Mouse (Mus musculus): Measurements from ENCODE around the gene Ddah2. TPM values are rescaled to one million over a fixed set of nuclear protein-coding genes. Genes with fewer than 3 reads are reported as not detected.
"Not testable (repeated sequence)": the region's sequence is repeated elsewhere in the genome, so short reads cannot be mapped to it uniquely, and the experiment has no call there.

Gene Ddah2
- total RNA-seq, 2 experiments from 2014 or later, result 11.1 to 13.3 TPM

DNA sequence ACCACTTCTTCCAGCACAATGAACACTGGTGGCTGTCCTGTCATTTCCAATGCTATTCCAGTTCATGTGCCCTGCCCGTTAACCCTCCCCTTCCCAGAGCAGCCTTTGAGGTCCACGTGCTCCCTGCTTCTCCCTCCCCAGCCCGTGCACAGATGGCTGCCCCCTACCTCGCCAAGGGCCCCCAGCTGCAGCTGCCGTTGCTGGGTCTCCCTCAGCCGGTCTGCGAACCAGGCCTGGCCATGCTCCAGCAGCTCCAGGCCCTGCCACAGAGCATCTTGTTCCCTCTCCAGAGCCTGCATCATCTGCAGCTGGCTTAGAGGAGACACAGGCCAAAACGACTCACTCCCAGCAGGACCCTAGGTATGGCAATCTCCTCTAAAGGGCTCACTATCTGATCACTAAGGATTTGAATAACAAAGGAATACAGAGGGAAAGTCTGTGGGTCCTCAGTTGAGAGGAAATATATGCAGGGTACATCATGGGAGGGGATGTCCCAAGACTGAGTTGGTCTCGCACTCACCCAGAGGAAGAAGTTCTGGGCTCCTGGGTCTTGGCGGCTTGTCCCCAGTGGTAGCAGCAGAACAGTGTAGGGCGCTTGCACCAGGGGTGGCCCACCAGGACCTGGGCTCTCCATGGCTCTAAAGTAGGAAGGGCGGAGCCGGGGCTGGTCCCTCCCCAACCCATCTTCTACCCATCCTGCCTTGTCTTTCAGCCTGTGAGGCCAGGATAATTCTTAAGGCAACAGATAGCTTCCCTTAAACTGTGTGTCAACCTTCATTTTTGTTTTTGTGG, 31.4 kb upstream of the Ddah2 start, which contains the start of gene Sapcd1:
Gene Sapcd1, minus strand, starts transcription at position 740 of the 792 bp plus-strand sequence.
- peak; percentile 68 for DNase-seq

DNA sequence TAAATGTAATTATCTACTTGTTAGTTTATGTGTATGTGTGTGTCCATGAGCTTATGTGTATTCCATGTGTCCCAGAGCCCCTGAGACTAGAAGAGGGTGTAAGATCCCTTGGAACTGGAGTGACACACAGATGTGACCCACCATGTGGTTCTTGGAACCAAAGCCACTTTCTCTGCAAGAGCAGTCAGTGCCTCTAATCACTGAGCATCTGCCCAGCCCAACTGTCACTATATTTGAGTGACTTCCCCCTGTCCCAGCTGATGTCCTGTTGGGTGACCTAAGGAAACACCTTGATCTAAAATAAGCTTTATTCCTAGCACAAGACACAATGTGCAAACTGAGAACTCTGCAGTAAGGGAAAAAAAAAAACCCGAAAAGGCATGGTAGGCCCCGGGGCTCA, 30.5 kb upstream of the Ddah2 start:
- DNase-seq, result no peak

DNA sequence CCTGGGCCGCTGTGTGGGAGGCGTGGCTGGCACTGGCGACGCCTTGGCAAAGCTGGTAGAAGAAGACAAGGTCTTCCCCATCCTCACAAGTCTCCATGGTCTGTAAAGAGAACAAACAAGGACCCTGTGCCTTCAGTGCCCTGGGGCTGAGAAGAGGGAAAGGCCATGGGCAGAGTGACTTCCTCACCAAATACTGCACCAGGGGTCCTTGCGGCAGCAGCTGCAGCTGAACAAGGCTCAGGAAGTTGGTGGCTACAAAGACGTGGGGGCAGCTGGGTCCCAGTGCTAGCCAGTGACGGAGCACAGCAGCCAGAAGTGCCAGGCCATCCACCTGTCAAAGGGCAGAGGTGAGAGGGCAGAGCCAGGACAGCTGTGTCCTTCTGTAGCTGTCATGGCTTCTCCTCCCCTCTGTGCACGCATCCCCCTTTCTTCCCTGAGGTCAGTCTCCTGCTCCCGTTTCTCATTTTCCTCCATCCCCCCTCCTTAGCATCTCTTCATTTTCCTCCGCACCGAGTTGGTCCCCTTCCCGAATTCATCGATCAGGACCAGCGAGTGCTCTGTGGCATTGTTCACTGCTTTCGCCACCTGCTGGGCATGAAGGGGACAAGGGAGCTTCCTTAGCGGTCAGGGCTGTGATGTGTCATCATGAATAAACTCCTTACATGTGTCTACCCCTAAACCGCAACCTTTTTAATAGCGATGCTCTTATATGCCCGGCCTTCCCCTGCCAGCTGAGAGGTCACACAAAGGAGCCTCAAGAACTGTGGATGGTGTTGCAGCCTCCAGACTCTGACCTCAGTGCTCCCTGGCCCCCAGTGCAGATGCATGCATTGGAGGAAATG, 28.9 kb upstream of the Ddah2 start:
- DNase-seq, result no peak

DNA sequence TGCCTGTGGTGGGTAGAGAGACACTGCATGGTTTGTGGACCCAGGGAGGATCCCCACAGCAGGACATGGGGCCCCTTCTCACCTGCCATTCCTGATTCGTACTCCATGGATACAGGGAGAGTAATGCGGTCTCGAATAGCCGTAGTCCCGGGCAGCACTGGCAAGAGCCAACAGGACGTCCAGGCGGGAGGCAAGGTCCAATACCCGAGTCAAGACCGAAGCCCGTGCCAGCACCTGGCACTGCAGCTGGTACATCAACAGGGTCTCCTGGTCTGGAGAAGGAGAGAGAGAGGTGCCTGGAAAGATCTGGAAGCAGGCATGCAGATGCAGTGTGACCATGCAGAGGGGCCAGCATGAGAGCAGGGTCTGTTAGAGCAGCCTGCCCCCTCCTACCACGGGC, 27.6 kb upstream of the Ddah2 start:
- DNase-seq, result no peak

DNA sequence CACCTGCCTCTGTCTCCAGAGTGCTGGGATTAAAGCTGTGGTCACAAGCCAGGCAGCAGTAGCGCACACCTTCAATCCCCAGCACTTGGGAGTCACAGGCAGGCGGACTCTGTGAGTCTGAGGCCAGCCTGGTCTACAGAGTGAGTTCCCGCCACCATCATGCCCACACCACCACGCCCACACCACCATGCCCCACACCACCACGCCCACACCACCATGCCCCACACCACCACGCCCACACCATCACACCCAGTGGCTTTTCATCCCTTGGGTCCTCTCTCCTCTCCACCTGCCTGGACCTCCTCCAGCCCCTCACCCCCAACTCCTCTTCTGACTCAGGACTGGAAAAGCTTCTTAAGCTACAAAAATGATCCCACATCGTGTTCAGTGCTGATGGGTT, 27.0 kb upstream of the Ddah2 start:
- DNase-seq, result no peak

DNA sequence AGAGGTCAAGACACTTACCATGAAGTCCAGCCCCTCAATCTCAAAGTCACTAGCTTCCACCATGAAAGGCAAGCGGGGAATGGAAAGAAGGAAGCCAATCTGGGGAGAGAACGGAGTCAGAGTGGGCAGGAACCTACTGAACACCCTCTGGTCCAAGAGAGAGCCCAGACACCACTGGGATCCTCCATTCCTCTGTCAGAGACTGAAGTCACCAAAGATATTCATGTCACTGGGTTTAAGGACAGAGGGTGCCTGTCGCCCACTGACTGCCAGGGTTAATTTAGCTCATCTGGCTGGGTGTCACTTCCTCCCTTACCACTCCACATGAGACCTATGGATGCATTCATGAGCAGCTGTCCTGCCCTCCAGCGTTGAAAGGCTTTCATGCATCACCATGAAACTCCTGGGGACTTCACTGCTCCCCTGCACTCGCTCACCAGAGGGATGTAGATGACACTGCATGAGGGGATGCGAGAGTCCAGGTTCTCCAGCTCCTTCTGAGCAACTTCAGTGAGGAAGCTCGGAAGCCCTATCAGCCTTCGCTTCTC, 26.4 kb upstream of the Ddah2 start:
- DNase-seq, result no peak

DNA sequence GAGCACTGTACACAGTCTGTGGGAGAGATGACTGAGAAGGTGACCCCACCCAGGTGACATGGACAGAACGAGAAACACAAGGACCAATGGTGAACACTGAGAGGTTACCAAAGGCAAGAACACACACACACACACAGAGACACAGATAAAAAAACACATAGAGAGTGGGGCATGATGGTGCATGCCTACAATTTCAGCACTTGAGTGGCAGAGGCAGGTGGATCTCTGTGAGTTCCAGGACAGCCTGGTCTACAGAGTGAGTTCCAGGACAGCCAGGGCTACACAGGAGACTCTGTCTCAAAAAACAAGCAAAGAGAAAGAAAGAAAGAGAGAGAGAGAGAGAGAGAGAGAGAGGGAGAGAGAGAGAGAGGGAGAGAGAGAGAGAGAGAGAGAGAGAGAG, 25.1 kb upstream of the Ddah2 start:
- DNase-seq, result not testable (repeated sequence)

DNA sequence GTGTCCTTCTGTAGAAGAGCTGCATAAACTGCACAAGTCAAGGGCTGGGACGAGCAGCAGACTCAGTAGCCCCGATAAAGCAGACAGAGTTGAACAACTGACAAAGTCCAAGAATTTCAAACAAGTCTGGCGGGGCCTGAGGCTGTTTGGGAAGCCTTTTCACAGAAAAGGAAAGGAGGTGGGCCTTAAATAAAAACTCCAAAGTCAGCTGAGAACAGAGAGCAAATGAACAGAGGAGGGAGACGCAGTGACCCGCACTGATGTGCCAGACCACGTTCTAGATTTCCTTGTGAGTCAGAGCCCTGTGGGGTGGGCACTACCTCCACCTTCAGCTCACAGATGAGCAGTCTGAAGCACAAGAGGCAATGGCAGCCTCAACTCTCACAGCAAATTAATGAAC, 23.9 kb upstream of the Ddah2 start:
- no peak for DNase-seq

DNA sequence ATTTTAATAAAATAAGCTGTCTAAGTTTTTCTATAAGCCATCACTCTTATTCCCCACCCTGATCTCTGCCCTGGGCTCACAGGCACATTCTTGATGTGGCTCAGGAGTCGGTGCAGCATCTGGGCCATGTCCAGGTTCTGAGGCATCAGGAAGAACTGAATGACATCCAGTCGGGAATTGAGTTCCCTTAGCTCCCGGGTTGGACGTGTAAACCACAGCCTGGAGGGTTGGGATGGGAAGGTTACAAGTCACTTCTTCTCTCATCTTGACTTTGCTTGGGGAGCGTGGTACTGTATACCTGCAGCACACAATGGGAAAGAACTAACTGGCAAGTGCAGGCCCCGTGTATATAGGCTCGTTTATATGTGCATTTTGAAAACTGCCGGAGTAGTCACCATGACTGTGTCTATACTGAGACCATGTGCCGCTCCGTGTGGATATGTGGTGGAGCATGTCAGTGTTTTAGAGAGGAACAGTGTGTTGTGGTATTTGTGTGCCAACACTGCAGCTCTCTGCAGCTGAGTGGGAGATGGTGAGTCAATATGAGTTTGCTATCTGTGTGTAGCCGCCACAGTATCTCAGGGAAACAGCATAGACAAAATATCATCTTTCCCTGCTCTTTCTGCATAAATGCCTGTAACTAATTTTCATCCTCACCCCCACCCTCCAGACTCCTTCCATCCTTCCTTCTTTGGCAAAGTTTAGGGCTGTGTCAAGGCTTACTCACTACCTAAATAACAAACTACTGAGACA, 19.5 kb upstream of the Ddah2 start:
- DNase-seq, result no peak

DNA sequence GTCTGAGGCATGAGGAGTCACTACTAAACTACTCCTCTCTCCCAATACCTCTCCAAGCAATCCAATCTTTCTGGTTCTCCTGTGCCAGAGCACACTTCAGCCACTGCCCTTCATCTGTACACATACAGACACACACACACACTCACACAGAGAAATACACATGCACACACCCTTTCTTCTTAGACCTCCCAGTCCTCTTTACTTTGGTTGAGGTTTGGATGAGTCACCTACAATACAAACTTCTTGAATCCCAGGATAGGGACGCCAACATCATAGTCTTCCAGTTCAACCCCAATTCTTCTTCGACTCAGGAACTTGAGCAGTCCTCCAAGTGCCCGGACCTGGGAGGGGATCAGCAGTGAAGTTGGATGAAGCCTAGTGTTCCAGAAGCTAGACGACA, 15.0 kb upstream of the Ddah2 start:
- DNase-seq, result no peak

DNA sequence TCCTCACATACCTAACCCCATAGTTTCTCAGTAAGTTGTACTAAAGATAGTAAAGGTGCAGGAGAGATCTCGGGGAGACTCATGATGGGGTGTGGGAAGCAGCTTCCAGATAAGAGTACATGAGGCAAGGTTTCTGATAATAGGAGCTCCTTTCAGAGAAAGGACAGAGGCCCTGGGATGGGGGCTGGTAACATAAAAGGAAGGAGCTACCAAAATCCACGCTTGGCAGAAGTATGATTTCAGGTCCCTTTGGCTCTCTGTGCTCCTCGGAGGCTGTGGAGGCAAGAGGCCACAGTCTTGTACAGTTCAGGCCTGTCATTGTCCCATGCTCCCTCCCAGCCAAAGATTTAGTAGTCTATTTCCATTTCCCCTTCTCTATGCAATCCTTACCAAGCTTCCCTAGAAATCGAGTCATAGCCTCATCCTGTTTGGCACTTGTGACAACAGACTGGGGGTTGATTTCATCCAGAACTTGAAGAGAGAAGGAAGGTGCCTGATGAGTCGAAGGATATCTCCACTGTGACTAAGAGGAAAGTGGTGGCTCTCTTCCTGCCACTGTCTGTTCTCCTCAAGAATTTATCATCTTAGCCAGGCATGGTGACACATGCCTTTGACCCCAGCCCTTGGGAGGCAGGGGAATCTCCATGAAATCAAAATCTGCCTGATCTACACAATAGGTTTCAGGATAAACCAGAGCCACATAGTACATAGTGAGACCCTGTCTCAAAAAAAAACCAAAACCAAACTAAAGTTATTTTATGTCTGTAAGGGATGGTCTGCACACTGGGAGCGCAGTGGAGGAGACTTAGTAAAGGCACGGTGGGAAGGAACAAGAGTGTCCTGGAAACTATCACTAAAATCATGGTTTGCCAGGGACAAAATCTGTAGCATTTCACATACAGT, 13.7 kb upstream of the Ddah2 start:
- no peak for DNase-seq

DNA sequence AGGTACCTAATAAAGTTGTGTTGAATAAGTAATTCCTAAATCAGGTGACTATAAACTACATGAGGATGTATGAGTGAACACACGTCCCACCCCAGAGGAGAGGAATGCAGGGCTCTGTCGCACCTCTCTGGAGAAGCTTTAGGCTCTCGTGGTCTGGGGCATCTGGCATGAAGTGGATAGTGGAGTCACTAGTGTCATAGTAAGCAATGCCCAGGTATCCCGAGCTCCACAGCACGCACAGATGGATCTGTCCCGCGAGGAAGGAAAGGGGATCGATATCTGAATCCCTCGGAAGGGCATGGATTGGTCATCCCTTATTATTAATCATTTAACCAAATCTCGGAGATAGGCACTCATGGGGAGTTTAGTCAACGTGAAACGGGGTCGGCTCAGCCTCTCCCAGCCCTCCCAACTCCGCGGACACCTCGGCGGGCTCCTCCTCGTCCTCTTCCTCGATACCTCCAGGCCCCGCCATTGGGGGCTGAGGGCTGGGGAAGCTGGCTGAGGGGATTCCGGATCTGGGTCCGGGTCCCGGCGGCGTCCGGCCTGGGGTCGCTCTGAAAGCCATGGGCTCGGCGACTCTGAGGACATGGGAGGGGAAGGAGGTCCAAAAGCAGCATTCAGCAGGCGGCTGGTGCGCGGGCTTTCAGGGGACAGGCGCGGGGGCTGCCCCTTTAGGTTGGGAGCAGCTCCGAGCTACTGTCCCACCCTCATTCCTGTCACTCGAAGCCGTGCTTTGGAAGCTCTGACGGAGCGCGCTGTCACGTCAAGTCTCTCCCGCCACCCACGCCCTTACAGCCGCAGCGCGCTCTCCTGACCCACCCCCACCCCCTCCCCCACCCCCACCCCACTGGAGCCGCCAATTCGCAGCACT, 12.8 kb upstream of the Ddah2 start:
- no peak for DNase-seq

DNA sequence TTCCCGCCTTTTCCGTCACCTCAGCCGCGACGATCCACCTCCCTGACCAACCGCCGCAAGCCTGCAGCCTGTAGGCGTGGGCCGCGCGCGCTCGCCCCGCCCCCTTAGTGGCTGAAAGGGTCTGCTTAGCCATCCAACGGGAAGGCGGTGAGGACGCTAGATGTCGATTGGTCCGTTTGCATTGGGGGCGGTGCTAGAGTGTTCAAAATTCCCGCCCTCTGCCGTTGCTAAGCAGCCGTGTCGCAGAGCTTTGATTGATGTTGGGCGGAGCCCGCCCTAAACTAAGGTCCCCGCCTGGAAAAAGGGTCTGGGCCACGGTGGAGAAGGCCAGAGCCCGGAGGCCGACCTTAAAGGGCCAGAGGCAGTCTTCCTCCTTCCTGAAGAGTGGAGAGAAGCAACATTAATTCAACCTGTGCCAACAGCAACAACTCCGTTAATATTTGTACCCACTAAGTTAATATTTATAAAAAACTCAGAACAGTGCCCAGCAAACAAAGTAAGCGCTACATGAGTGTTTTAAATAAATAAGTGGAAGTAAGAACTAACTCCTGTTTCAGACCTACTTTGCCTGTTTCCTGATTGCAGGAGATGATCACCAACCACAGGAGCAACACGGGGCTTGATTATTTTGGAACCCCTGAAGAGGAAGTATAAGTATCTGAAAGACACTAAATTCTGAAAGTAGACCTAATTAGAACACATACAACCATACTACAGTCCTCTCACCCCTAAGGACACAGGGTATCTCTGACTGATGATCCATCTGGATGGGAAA, 12.0 kb upstream of the Ddah2 start, which contains the start of gene Msh5:
Gene Msh5, minus strand, starts transcription at position 65 of the 775 bp plus-strand sequence.
- DNase-seq, result peak; percentile 98

DNA sequence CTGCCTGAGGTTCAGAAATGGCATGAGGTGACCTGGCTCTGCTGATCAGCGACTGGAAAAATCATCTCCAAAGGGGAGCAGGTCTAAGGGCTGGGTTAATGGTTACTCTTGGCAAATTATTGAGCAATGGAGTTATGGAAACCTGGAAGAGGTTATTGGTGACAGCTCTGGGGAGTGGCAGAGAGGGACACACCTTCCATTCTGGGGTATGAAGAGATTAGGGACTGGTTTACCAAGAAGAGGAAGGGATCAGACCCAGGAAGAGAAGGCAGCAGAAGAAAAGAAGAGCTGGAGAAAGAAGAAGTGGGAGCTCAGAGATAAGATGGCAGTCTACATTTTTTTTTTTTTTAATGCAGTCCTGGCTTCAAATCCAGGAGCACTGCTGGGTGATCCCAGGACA, 11.1 kb upstream of the Ddah2 start:
- DNase-seq, result no peak

DNA sequence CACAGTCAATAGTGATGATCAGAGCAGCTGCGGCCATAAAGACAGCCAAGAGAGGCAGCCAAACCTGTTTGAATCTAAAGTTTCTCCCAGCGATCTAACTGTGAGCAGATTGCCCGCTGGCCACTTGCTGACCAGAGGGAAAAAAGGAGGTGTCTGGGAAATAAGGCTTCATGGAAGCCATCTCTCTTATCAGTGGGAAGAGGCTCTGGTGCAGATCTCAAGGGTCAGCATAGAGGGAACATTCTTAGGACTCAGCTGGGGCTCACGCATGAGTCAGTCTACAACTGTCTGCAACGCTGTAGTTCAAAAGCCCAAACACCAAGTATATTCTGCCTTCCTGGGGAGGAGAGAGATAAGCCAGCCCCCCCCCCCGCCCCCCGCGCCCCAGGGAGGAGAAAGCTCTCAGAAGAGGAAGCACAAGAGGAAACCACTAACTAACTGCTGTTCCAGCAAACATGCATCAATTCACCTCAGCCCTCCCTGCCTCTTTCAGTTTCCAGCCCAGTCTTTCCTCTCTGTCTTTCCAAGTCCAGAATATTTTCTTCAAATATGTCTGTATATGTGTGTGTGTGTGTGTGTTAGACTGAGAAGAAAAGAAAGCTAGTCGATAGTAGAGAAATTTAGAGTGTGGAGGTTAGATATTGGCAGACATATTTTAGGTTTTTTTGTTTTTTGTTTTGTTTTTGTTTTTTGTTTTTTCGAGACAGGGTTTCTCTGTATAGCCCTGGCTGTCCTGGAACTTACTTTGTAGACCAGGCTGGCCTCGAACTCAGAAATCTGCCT, 10.5 kb upstream of the Ddah2 start:
- peak; percentile 34 for DNase-seq

DNA sequence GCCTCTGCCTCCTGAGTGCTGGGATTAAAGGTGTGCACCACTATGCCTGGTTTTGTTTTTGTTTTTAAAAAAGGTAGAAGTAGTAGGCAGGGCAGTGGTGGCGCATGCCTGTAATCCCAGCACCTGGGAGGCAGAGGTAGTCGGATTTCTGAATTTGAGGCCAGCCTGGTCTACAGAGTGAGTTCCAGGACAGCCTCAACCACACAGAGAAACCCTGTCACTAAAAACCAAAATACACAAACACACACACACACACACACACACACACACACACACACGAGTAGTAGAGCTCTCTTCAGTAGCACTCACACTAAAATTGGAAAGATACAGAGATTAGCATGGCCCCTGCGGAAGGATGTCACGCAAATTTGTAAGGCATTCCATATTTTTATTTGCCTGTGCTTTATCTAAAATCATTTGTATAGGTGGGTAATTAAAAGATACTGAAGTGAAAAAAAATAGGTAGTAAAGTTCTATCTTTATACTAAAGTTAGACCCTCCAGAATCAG, 9.8 kb upstream of the Ddah2 start:
- DNase-seq, result no peak

DNA sequence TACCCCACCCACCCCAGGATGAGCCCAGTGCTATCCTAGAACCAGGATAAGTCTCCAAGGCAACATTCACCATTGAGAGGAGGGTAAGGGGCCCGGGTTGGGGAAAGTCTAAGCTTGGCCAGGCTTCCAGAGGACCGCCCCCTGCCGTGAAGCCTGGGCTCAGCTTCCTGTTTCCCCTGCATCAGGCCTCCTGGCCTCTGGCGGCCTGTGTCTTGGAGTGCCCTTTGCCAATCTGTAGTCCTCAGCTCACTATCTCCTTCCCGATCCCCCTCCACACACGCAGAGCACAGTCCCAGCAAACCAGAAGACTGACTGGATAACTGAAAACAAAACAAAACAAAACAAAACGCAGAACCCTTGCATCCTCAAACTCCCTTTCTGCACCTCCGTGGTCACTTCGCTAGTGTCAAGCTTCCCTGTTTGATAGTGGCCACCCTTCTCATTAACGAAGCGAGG, 9.2 kb upstream of the Ddah2 start, which contains the start of gene Clic1:
Gene Clic1, plus strand, starts transcription at position 406 of the 456 bp plus-strand sequence.
- peak; percentile 58 for DNase-seq
